Comparison of ENCODE assay signal across 23 mouse cellular contexts in genomic region chr15:91033529-91033928, GRCm38 (mm10). TPM values are rescaled to one million over a fixed set of nuclear protein-coding genes. Genes with fewer than 3 reads are reported as not detected.
DNase-seq lines count a peak whose midpoint lies in the region; ATAC-seq and TF ChIP-seq lines count a peak whose summit lies in the region.
"Had no signal": no experiment of that assay in that cellular context is flagged by ENCODE, and none has a peak within 500 bp of the region (broad histone marks: within the 10 kb centered on the region; RNA-seq: fewer than 3 reads in every experiment).

No protein-coding gene starts in this region.

- peaks cover 16% of the 10 kb centered on the region; the same call in 1 of the 2 replicates for H3K79me2 ChIP-seq in liver, adult 2 months (ENCODE audit: control insufficient read depth, insufficient read depth, low read length)

- TF ChIP-seq POLR2A in liver, adult 2 months (IDR thresholded peaks at IDR 0.05; ENCODE audit: extremely low read depth, insufficient read depth, low read length) = no peak

- no peak overlapping the region for H3K4me2 ChIP-seq in forebrain, embryonic 13.5 days
- no peak overlapping the region for H3K4me2 ChIP-seq in forebrain, embryonic 12.5 days
- H3K4me2 ChIP-seq in hindbrain, embryonic 11.5 days (replicated peaks; ENCODE audit: low read depth, low read length) = no peak overlapping the region
- no peak overlapping the region for H3K4me2 ChIP-seq in liver, embryonic 11.5 days
- H3K4me2 ChIP-seq in liver, postnatal 0 days (ENCODE audit: low read depth, low read length) = no peak overlapping the region

- peak overlapping the region; percentile 0; the same call in 1 of the 2 replicates for H3K27ac ChIP-seq in forebrain, embryonic 13.5 days
- H3K27ac ChIP-seq in forebrain, embryonic 12.5 days = no peak overlapping the region
- H3K27ac ChIP-seq in hindbrain, embryonic 10.5 days = peak overlapping the region; percentile 37; the same call in 1 of the 2 replicates
- no peak overlapping the region for H3K27ac ChIP-seq in hindbrain, embryonic 11.5 days (ENCODE audit: low read depth, low read length)
- H3K27ac ChIP-seq in liver, adult 2 months (replicated peaks; ENCODE audit: insufficient read depth, low read depth, low read length) = peak overlapping the region; percentile 87
- no peak overlapping the region for H3K27ac ChIP-seq in liver, embryonic 11.5 days (ENCODE audit: low read depth, low read length)
- H3K27ac ChIP-seq in liver, postnatal 0 days (ENCODE audit: low read depth) = peak overlapping the region; percentile 23; the same call in 1 of the 2 replicates

- no peak for DNase-seq in hindbrain, embryonic 10.5 days (ENCODE audit: low spot score)
- DNase-seq in hindbrain, embryonic 11.5 days (ENCODE audit: low spot score) = no peak
- peak; percentile 85 for DNase-seq in liver, adult 2 months (ENCODE audit: extremely low read depth, low read depth, low spot score)
- DNase-seq in liver, embryonic 11.5 days (ENCODE audit: low spot score) = no peak
- no peak for DNase-seq in liver, postnatal 0 days
- DNase-seq in liver = no peak
- DNase-seq: adrenal gland, adult 2 months; adrenal gland, adult 8-10 months; adrenal gland, postnatal 10 days; adrenal gland, postnatal 14 days; adrenal gland, postnatal 25 days; adrenal gland, postnatal 36 days; B cell, adult 2 months; cerebellum, adult 11 months; cerebellum, adult 11-12 months had no signal

- H3K9ac ChIP-seq in forebrain, embryonic 13.5 days = no peak overlapping the region
- H3K9ac ChIP-seq in forebrain, embryonic 12.5 days = no peak overlapping the region
- H3K9ac ChIP-seq in hindbrain, embryonic 11.5 days (ENCODE audit: low read depth, low read length) = no peak overlapping the region
- no peak overlapping the region for H3K9ac ChIP-seq in liver, adult 2 months (ENCODE audit: low read depth, low read length)
- H3K9ac ChIP-seq in liver, embryonic 11.5 days (ENCODE audit: low read depth, low read length) = no peak overlapping the region
- no peak overlapping the region for H3K9ac ChIP-seq in liver, postnatal 0 days (replicated peaks)

- H3K36me3 ChIP-seq in forebrain, embryonic 13.5 days (ENCODE audit: poor library complexity, severe bottlenecking) = peaks cover 18% of the 10 kb centered on the region
- H3K36me3 ChIP-seq in forebrain, embryonic 12.5 days (replicated peaks) = peaks cover 15% of the 10 kb centered on the region
- H3K36me3 ChIP-seq in hindbrain, embryonic 10.5 days = peaks cover 58% of the 10 kb centered on the region
- no peaks in the 10 kb centered on the region for H3K36me3 ChIP-seq in hindbrain, embryonic 11.5 days (ENCODE audit: control insufficient read depth, insufficient read depth, low read length)
- H3K36me3 ChIP-seq in liver, adult 2 months (ENCODE audit: control insufficient read depth, insufficient read depth, low read length) = no peaks in the 10 kb centered on the region
- H3K36me3 ChIP-seq in liver, embryonic 11.5 days (ENCODE audit: control insufficient read depth, insufficient read depth, low read length) = no peaks in the 10 kb centered on the region
- no peaks in the 10 kb centered on the region for H3K36me3 ChIP-seq in liver, postnatal 0 days (replicated peaks; ENCODE audit: insufficient read depth, low read length)
- H3K36me3 ChIP-seq: G1E had no signal

- ATAC-seq in forebrain, embryonic 13.5 days = no peak
- no peak for ATAC-seq in forebrain, embryonic 12.5 days (ENCODE audit: low FRiP score)
- ATAC-seq in hindbrain, embryonic 11.5 days (ENCODE audit: low FRiP score) = no peak
- no peak for ATAC-seq in liver, embryonic 11.5 days (replicated peaks; ENCODE audit: low FRiP score)
- peak; percentile 70 for ATAC-seq in liver, postnatal 0 days
- ATAC-seq: activated CD4-positive, CD25-positive, alpha-beta regulatory T cell, adult 4 months; CD4-positive, CD25-positive, alpha-beta regulatory T cell, adult 4 months; Patski had no signal

- TF ChIP-seq CTCF in liver, adult 2 months (IDR thresholded peaks at IDR 0.05; ENCODE audit: low read depth, low read length) = no peak
- no peak for TF ChIP-seq CTCF in liver, postnatal 0 days (IDR thresholded peaks at IDR 0.05; ENCODE audit: low read depth)

- peaks cover 22% of the 10 kb centered on the region for H3K4me1 ChIP-seq in forebrain, embryonic 13.5 days
- peaks cover 12% of the 10 kb centered on the region for H3K4me1 ChIP-seq in forebrain, embryonic 12.5 days
- H3K4me1 ChIP-seq in hindbrain, embryonic 10.5 days (replicated peaks) = peaks cover 19% of the 10 kb centered on the region
- H3K4me1 ChIP-seq in hindbrain, embryonic 11.5 days (replicated peaks; ENCODE audit: control insufficient read depth, insufficient read depth, low read length) = no peaks in the 10 kb centered on the region
- H3K4me1 ChIP-seq in liver, adult 2 months (ENCODE audit: control insufficient read depth, insufficient read depth, low read length) = peaks cover 8% of the 10 kb centered on the region
- H3K4me1 ChIP-seq in liver, embryonic 11.5 days (replicated peaks; ENCODE audit: control insufficient read depth, insufficient read depth, low read length) = no peaks in the 10 kb centered on the region; the same call in 1 of the 2 replicates
- H3K4me1 ChIP-seq in liver, postnatal 0 days (ENCODE audit: insufficient read depth) = peaks cover 3% of the 10 kb centered on the region; the same call in 1 of the 2 replicates

- TF ChIP-seq EP300 in liver, postnatal 0 days (IDR thresholded peaks at IDR 0.05; ENCODE audit: low read depth) = no peak

- no peaks in the 10 kb centered on the region for H3K27me3 ChIP-seq in forebrain, embryonic 13.5 days
- H3K27me3 ChIP-seq in forebrain, embryonic 12.5 days = no peaks in the 10 kb centered on the region
- no peaks in the 10 kb centered on the region for H3K27me3 ChIP-seq in hindbrain, embryonic 10.5 days (ENCODE audit: insufficient read depth, poor library complexity, severe bottlenecking)
- H3K27me3 ChIP-seq in hindbrain, embryonic 11.5 days (ENCODE audit: control insufficient read depth, insufficient read depth, low read length) = no peaks in the 10 kb centered on the region
- H3K27me3 ChIP-seq in liver, adult 2 months (ENCODE audit: control insufficient read depth, insufficient read depth, low read length) = no peaks in the 10 kb centered on the region
- no peaks in the 10 kb centered on the region for H3K27me3 ChIP-seq in liver, embryonic 11.5 days (replicated peaks; ENCODE audit: control insufficient read depth, insufficient read depth, low read length)
- no peaks in the 10 kb centered on the region for H3K27me3 ChIP-seq in liver, postnatal 0 days (ENCODE audit: insufficient read depth, low read length)
- H3K27me3 ChIP-seq: CH12.LX, Patski had no signal

- no peaks in the 10 kb centered on the region for H3K9me3 ChIP-seq in forebrain, embryonic 13.5 days (replicated peaks)
- H3K9me3 ChIP-seq in forebrain, embryonic 12.5 days = 0 out of 2 replicates have a peak, but pooled peaks cover 7% of the 10 kb centered on the region
- H3K9me3 ChIP-seq in hindbrain, embryonic 10.5 days = peaks cover 9% of the 10 kb centered on the region; the same call in 1 of the 2 replicates
- H3K9me3 ChIP-seq in hindbrain, embryonic 11.5 days (ENCODE audit: control insufficient read depth, low read length) = no peaks in the 10 kb centered on the region
- H3K9me3 ChIP-seq in liver, embryonic 11.5 days (ENCODE audit: control insufficient read depth, low read length) = no peaks in the 10 kb centered on the region
- H3K9me3 ChIP-seq in liver, postnatal 0 days (ENCODE audit: low read length) = no peaks in the 10 kb centered on the region

- no peak overlapping the region for H3K4me3 ChIP-seq in forebrain, embryonic 13.5 days
- H3K4me3 ChIP-seq in forebrain, embryonic 12.5 days (replicated peaks) = no peak overlapping the region
- no peak overlapping the region for H3K4me3 ChIP-seq in hindbrain, embryonic 10.5 days
- no peak overlapping the region for H3K4me3 ChIP-seq in hindbrain, embryonic 11.5 days (ENCODE audit: low read depth, low read length)
- H3K4me3 ChIP-seq in liver, adult 2 months (ENCODE audit: insufficient read depth, low read depth, low read length) = no peak overlapping the region
- H3K4me3 ChIP-seq in liver, embryonic 11.5 days (ENCODE audit: low read depth, low read length) = no peak overlapping the region
- no peak overlapping the region for H3K4me3 ChIP-seq in liver, postnatal 0 days (ENCODE audit: low read depth, low read length)

- 79% methylated on average over 6 of the region's 6 CpGs for WGBS in forebrain, embryonic 13.5 days
- 81% methylated on average over 6 of the region's 6 CpGs for WGBS in forebrain, embryonic 12.5 days
- 80% methylated on average over 6 of the region's 6 CpGs for WGBS in hindbrain, embryonic 10.5 days
- 77% methylated on average over 6 of the region's 6 CpGs for WGBS in hindbrain, embryonic 11.5 days
- 29% methylated on average over 6 of the region's 6 CpGs for WGBS in liver, adult 2 months
- 75% methylated on average over 6 of the region's 6 CpGs for WGBS in liver, embryonic 11.5 days
- 60% methylated on average over 6 of the region's 6 CpGs for WGBS in liver, postnatal 0 days (ENCODE audit: insufficient replicate concordance)

RNA-seq across cellular contexts. Expression of gene Kif21a, which starts 16.2 kb away (rescaled TPM):
- polyA plus RNA-seq in forebrain, embryonic 13.5 days (2015; fragmentation: Nextera tagmentation; extraction: Ambion mirVana) = 54.9 and 56.4 TPM in 2 replicates
- polyA plus RNA-seq in forebrain, embryonic 12.5 days (2016; fragmentation: Nextera tagmentation; extraction: Ambion mirVana) = 49.5 and 49.6 TPM in 2 replicates
- polyA plus RNA-seq in hindbrain, embryonic 10.5 days (2016; fragmentation: Nextera tagmentation; extraction: Ambion mirVana) = 26.2 and 28.6 TPM in 2 replicates
- polyA plus RNA-seq in hindbrain, embryonic 11.5 days (2014; fragmentation: Nextera tagmentation; extraction: Ambion mirVana) = 51.6 and 56.3 TPM in 2 replicates
- 40.9 and 47.9 TPM in 2 replicates for total RNA-seq in liver, adult 2 months (2014; rRNA removed)
- 8.1 and 8.6 TPM in 2 replicates for polyA plus RNA-seq in liver, adult 2 months (2012; rRNA removed)
- 3.6 and 4.1 TPM in 2 replicates for polyA plus RNA-seq in liver, embryonic 11.5 days (2014; fragmentation: Nextera tagmentation; extraction: Ambion mirVana)
- polyA plus RNA-seq in liver, postnatal 0 days (2015; fragmentation: Nextera tagmentation; extraction: Ambion mirVana) = 5.2 TPM in 2 replicates
- total RNA-seq: CH12.LX, G1E, MEL had no signal
- polyA plus RNA-seq: activated CD4-positive, CD25-positive, alpha-beta regulatory T cell, adult 4 months; CD4-positive, CD25-positive, alpha-beta regulatory T cell, adult 4 months; G1E had no signal

Comparison
In these comparisons a context has a peak if more than half of its experiments do, and no peak if none do; other contexts are left out.
1. H3K27ac ChIP-seq: peak in forebrain, embryonic 13.5 days (single experiment), hindbrain, embryonic 10.5 days (single experiment), liver, adult 2 months (single experiment) and liver, postnatal 0 days (single experiment); none in forebrain, embryonic 12.5 days (single experiment), hindbrain, embryonic 11.5 days (single experiment) and liver, embryonic 11.5 days (single experiment).